Mouse (Mus musculus): ENCODE results near the gene Foxi3.

DNA sequence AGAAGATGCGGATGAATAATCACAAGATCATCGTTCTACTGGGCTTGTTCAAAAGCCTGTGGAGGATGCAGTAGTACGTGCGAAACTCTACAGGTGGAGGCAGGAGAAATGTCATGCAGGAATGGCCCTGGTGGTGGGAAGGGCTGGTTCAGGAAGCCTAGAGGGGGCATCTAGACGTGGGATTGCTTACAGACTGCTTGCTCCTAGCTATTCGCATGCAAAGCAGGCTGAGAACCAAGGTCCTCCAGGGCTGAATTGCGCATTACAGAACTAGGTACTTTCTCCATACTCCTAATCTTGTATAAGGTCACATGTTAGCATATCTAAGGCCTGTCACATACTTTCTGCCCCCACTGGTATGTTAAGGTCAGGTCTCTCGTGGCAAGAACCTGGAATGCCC lies 24.7 kb downstream of the Foxi3 start:
- TF ChIP-seq CTCF (IDR thresholded peaks at IDR 0.05; ENCODE audit: extremely low read depth, insufficient read length, insufficient replicate concordance, low read depth, low read length) (no peak), POLR2A (IDR thresholded peaks at IDR 0.05; ENCODE audit: low read depth, low read length) (no peak)

All from small intestine, adult 2 months (tissue).